ENCODE assay signal across 21 mouse cellular contexts in the genomic region with DNA sequence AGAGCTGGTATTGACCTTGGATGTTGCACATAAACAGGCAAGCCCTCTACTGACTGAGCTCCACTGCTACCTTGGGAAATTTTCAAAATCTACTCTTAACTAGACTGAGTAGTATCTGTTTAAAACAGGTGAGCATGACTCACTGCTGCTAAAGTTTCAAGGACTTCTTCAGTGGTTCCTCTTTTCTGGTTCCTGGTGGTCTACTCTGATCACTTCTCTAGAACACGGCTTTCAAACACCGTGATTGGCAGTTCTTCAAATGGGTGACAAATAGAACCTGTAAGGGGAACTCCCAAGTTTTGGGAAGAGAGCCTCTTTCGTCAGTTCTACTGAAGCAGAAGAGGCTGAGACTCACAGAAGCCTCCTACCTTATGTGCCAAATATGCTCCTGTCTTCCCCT. TPM values are rescaled to one million over a fixed set of nuclear protein-coding genes. Genes with fewer than 3 reads are reported as not detected.
DNase-seq lines count a peak whose midpoint lies in the region; ATAC-seq and TF ChIP-seq lines count a peak whose summit lies in the region.
"Had no signal": no experiment of that assay in that cellular context is flagged by ENCODE, and none has a peak within 500 bp of the region (broad histone marks: within the 10 kb centered on the region; RNA-seq: fewer than 3 reads in every experiment).

No protein-coding gene starts in this region.

- H3K27me3 ChIP-seq in CH12.LX (replicated peaks): no peaks in the 10 kb centered on the region
- no peaks in the 10 kb centered on the region for H3K27me3 ChIP-seq in midbrain, embryonic 14.5 days (ENCODE audit: control insufficient read depth, insufficient read depth, low read length)
- H3K27me3 ChIP-seq: embryonic facial prominence, embryonic 13.5 days; heart, embryonic 13.5 days; liver, embryonic 13.5 days; neural tube, embryonic 13.5 days had no signal

- H3K79me2 ChIP-seq in CH12.LX (replicated peaks; ENCODE audit: control insufficient read depth, extremely low read depth, insufficient read depth, poor library complexity, severe bottlenecking): no peaks in the 10 kb centered on the region

- TF ChIP-seq RAD21 in CH12.LX (IDR thresholded peaks at IDR 0.05; ENCODE audit: low read depth, low read length): no peak

- peaks cover 23 to 67% of the 10 kb centered on the region in 2 experiments for H3K4me1 ChIP-seq in CH12.LX (ENCODE audit: control insufficient read depth in 1 of 2, insufficient read depth in 2 of 2)
- H3K4me1 ChIP-seq in midbrain, embryonic 14.5 days (ENCODE audit: control insufficient read depth, insufficient read depth, low read length): no peaks in the 10 kb centered on the region
- H3K4me1 ChIP-seq: limb, embryonic 10.5 days; midbrain, embryonic 10.5 days; neural tube, embryonic 13.5 days had no signal

- peak overlapping the region; percentile 74; the same call in 1 of the 2 replicates for H3K4me2 ChIP-seq in CH12.LX (ENCODE audit: insufficient read depth, low read depth, poor library complexity, severe bottlenecking)
- no peak overlapping the region for H3K4me2 ChIP-seq in midbrain, embryonic 14.5 days (ENCODE audit: low read length)
- H3K4me2 ChIP-seq: embryonic facial prominence, embryonic 13.5 days; heart, embryonic 13.5 days; hindbrain, embryonic 14.5 days; liver, embryonic 13.5 days; neural tube, embryonic 13.5 days had no signal

- TF ChIP-seq EP300 in CH12.LX (IDR thresholded peaks at IDR 0.05; ENCODE audit: low read length): peak; percentile 93

- H3K36me3 ChIP-seq in CH12.LX (replicated peaks in 1 of 2; ENCODE audit: control insufficient read depth in 1 of 2, insufficient read depth in 1 of 2, low read length in 1 of 2): peaks cover 2 to 26% of the 10 kb centered on the region in 2 experiments
- H3K36me3 ChIP-seq in midbrain, embryonic 14.5 days (ENCODE audit: control insufficient read depth, insufficient read depth, low read length): 0 out of 2 replicates have a peak, but pooled peaks cover 3% of the 10 kb centered on the region
- H3K36me3 ChIP-seq: embryonic facial prominence, embryonic 13.5 days; limb, embryonic 10.5 days; liver, embryonic 13.5 days had no signal

- peak overlapping the region; percentile 88 for H3K27ac ChIP-seq in CH12.LX (ENCODE audit: insufficient read depth, low read depth)
- H3K27ac ChIP-seq in midbrain, embryonic 14.5 days (replicated peaks; ENCODE audit: low read depth, low read length): no peak overlapping the region
- H3K27ac ChIP-seq: embryonic facial prominence, embryonic 13.5 days; heart, embryonic 13.5 days; hindbrain, embryonic 14.5 days; limb, embryonic 10.5 days; liver, embryonic 13.5 days; midbrain, embryonic 10.5 days; neural tube, embryonic 13.5 days; stomach, postnatal 0 days had no signal

- in situ Hi-C loops in CH12.LX (cut with MboI; ENCODE audit: low pct_ligation_motif_present, low pct_unique_long_range_greater_than_20kb, low sequenced_read_pairs): no loop called here

- DNase-seq in lung, postnatal 25 days (ENCODE audit: low spot score): peak; percentile 42
- DNase-seq in lung, postnatal 10 days: no peak
- peak; percentile 95 for DNase-seq in CH12.LX (ENCODE audit: extremely low read depth)
- DNase-seq in c-Kit-positive CD71-negative TER-119-negative erythroid progenitor cells, embryonic 14.5 days (ENCODE audit: low read depth): peak; percentile 60
- no peak for DNase-seq in midbrain, embryonic 14.5 days
- no peak for DNase-seq in cerebellum, adult 8-10 months
- DNase-seq: cerebellum, postnatal 10 days; kidney, adult 8-10 months; kidney, postnatal 25 days; liver, embryonic 13.5 days; spleen, adult 18-20 months had no signal

- no peaks in the 10 kb centered on the region for H3K9me3 ChIP-seq in CH12.LX (replicated peaks; ENCODE audit: low read length)
- no peaks in the 10 kb centered on the region for H3K9me3 ChIP-seq in midbrain, embryonic 14.5 days (ENCODE audit: control insufficient read depth, low read length)
- H3K9me3 ChIP-seq: embryonic facial prominence, embryonic 13.5 days; heart, embryonic 13.5 days; limb, embryonic 10.5 days; liver, embryonic 13.5 days; midbrain, embryonic 10.5 days; neural tube, embryonic 13.5 days had no signal

- no peak for TF ChIP-seq CTCF in CH12.LX (conservative IDR thresholded peaks at IDR 0.05 in 1 of 2, IDR thresholded peaks at IDR 0.05 in 1 of 2; ENCODE audit: low read depth in 2 of 2, low read length in 2 of 2)

- 0 out of 2 replicates have a peak, but pooled peaks have one; percentile 31 for TF ChIP-seq POLR2A in CH12.LX (IDR thresholded peaks at IDR 0.05; ENCODE audit: low read depth, low read length)

- dilution Hi-C loops in CH12.LX (cut with MboI; ENCODE audit: extremely low pct_ligation_motif_present, extremely low pct_unique_long_range_greater_than_20kb, low sequenced_read_pairs): no loop called here

- peak; percentile 93 for ATAC-seq in neutrophil, adult 5-6 weeks (ENCODE audit: extremely low read depth, insufficient number of reproducible peaks, low FRiP score, poor library complexity, severe bottlenecking)
- ATAC-seq in midbrain, embryonic 14.5 days (ENCODE audit: low FRiP score, low TSS enrichment): no peak
- ATAC-seq: CD4-positive, CD25-positive, alpha-beta regulatory T cell, adult 4 months; forebrain, embryonic 14.5 days had no signal

- 95% methylated on average over 3 of the region's 3 CpGs for WGBS in midbrain, embryonic 14.5 days

- no peak overlapping the region for H3K4me3 ChIP-seq in CH12.LX (replicated peaks in 1 of 3; ENCODE audit: low read depth in 2 of 3, low read length in 2 of 3, poor library complexity in 1 of 3)
- no peak overlapping the region for H3K4me3 ChIP-seq in midbrain, embryonic 14.5 days (replicated peaks; ENCODE audit: low read depth, low read length)
- H3K4me3 ChIP-seq: embryonic facial prominence, embryonic 13.5 days; heart, embryonic 13.5 days; limb, embryonic 10.5 days; liver, embryonic 13.5 days; midbrain, embryonic 10.5 days; neural tube, embryonic 13.5 days had no signal

- H3K9ac ChIP-seq in CH12.LX (ENCODE audit: insufficient read depth, low read depth): no peak overlapping the region
- H3K9ac ChIP-seq in midbrain, embryonic 14.5 days (replicated peaks; ENCODE audit: low read length): no peak overlapping the region
- H3K9ac ChIP-seq: embryonic facial prominence, embryonic 13.5 days; heart, embryonic 13.5 days; hindbrain, embryonic 14.5 days; liver, embryonic 13.5 days; neural tube, embryonic 13.5 days had no signal

TF ChIP-seq in CH12.LX, 34 proteins besides CTCF, POLR2A, EP300 and RAD21 (continues in another document):
- no peak for TF ChIP-seq ZNF384 (IDR thresholded peaks at IDR 0.05; ENCODE audit: low read depth, low read length)
- TF ChIP-seq SIN3A (IDR thresholded peaks at IDR 0.05; ENCODE audit: low read length): peak; percentile 71
- no peak for TF ChIP-seq PAX5 (IDR thresholded peaks at IDR 0.05; ENCODE audit: low read length)
- TF ChIP-seq KAT2A (IDR thresholded peaks at IDR 0.05; ENCODE audit: insufficient replicate concordance, low read length): no peak
- peak; percentile 25; the same call in 1 of the 2 replicates for TF ChIP-seq RCOR1 (conservative IDR thresholded peaks at IDR 0.05; ENCODE audit: low read depth, low read length)
- TF ChIP-seq UBTF (IDR thresholded peaks at IDR 0.05; ENCODE audit: low read depth, low read length): no peak
- 0 out of 2 replicates have a peak, but pooled peaks have one; percentile 24 for TF ChIP-seq ELF1 (IDR thresholded peaks at IDR 0.05; ENCODE audit: low read depth, low read length)
- no peak for TF ChIP-seq HCFC1 (IDR thresholded peaks at IDR 0.05; ENCODE audit: low read depth, low read length)
- peak; percentile 95 for TF ChIP-seq ETS1 (conservative IDR thresholded peaks at IDR 0.05; ENCODE audit: low read depth, low read length)
- no peak for TF ChIP-seq GABPA (IDR thresholded peaks at IDR 0.05; ENCODE audit: insufficient replicate concordance, low read depth, low read length)
- TF ChIP-seq CHD1 (IDR thresholded peaks at IDR 0.05; ENCODE audit: low read depth, low read length): no peak
- no peak for TF ChIP-seq E2F4 (IDR thresholded peaks at IDR 0.05; ENCODE audit: insufficient replicate concordance, low read depth, low read length)
- TF ChIP-seq JUND (conservative IDR thresholded peaks at IDR 0.05; ENCODE audit: low read depth, low read length): peak; percentile 92
- no peak for TF ChIP-seq ZKSCAN1 (IDR thresholded peaks at IDR 0.05; ENCODE audit: borderline replicate concordance, low read depth, low read length)
- no peak for TF ChIP-seq MAX (IDR thresholded peaks at IDR 0.05; ENCODE audit: low read length)
- TF ChIP-seq MYC (IDR thresholded peaks at IDR 0.05; ENCODE audit: low read depth, low read length): no peak
- TF ChIP-seq TBP (conservative IDR thresholded peaks at IDR 0.05; ENCODE audit: low read depth, low read length): no peak
- peak; percentile 82 for TF ChIP-seq IRF4 (IDR thresholded peaks at IDR 0.05; ENCODE audit: low read depth, low read length)
- no peak; the same call in 1 of the 2 replicates for TF ChIP-seq ZMIZ1 (IDR thresholded peaks at IDR 0.05; ENCODE audit: low read depth, low read length)
- no peak for TF ChIP-seq NELFE (IDR thresholded peaks at IDR 0.05; ENCODE audit: low read depth, low read length)
- no peak; the same call in 1 of the 2 replicates for TF ChIP-seq MXI1 (IDR thresholded peaks at IDR 0.05; ENCODE audit: low read depth, low read length)
- no peak for TF ChIP-seq USF2 (conservative IDR thresholded peaks at IDR 0.05; ENCODE audit: low read depth, low read length)
- TF ChIP-seq TCF12 (IDR thresholded peaks at IDR 0.05; ENCODE audit: low read depth, low read length): peak; percentile 69
- TF ChIP-seq MAFK (IDR thresholded peaks at IDR 0.05; ENCODE audit: insufficient replicate concordance, low read length): no peak

RNA-seq across cellular contexts. Expression of a gene that starts 24.6 kb away (rescaled TPM):
- total RNA-seq in CH12.LX (2012; rRNA removed) (6.5 and 10.2 TPM in 2 replicates), CH12.LX (2014; rRNA removed) (8.9 and 9.5 TPM in 2 replicates)
- 16.4 and 18.6 TPM in 2 replicates for polyA plus RNA-seq in CH12.LX (2012; ENCODE audit: insufficient read length, low read depth)
- total RNA-seq in neutrophil, adult 5-6 weeks (2017): 127 and 144 TPM in 2 replicates
- 12.9 and 17.2 TPM in 2 replicates for polyA plus RNA-seq in midbrain, embryonic 14.5 days (2014; fragmentation: Nextera tagmentation; extraction: Ambion mirVana)

RNA-seq across cellular contexts. Expression of a gene that starts 44.4 kb away (rescaled TPM):
- total RNA-seq in CH12.LX (2012; rRNA removed) (53.1 and 65.3 TPM in 2 replicates), CH12.LX (2014; rRNA removed) (84.4 and 96.5 TPM in 2 replicates)
- polyA plus RNA-seq in CH12.LX (2012; ENCODE audit: insufficient read length, low read depth): 80.0 and 84.9 TPM in 2 replicates
- 162 and 165 TPM in 2 replicates for total RNA-seq in neutrophil, adult 5-6 weeks (2017)
- 31.6 and 33.8 TPM in 2 replicates for polyA plus RNA-seq in midbrain, embryonic 14.5 days (2014; fragmentation: Nextera tagmentation; extraction: Ambion mirVana)

RNA-seq across cellular contexts. Expression of a gene that starts 51.9 kb away (rescaled TPM):
- total RNA-seq in CH12.LX (2012; rRNA removed): 14.3 and 15.0 TPM in 2 replicates
- total RNA-seq in CH12.LX (2014; rRNA removed): 27.4 and 27.5 TPM in 2 replicates
- 26.0 and 31.1 TPM in 2 replicates for polyA plus RNA-seq in CH12.LX (2012; ENCODE audit: insufficient read length, low read depth)
- total RNA-seq in neutrophil, adult 5-6 weeks (2017): 34.8 and 38.2 TPM in 2 replicates
- 38.2 and 46.7 TPM in 2 replicates for polyA plus RNA-seq in midbrain, embryonic 14.5 days (2014; fragmentation: Nextera tagmentation; extraction: Ambion mirVana)

Comparison
In these comparisons a context has a peak if more than half of its experiments do, and no peak if none do; other contexts are left out.
1. DNase-seq: peak in lung, postnatal 25 days (single experiment), CH12.LX (single experiment) and c-Kit-positive CD71-negative TER-119-negative erythroid progenitor cells, embryonic 14.5 days (single experiment); none in lung, postnatal 10 days (single experiment), midbrain, embryonic 14.5 days (single experiment) and cerebellum, adult 8-10 months (single experiment).
2. RNA of a gene that starts 24.6 kb away (total RNA-seq): 127 to 144 TPM in neutrophil, adult 5-6 weeks; 6.5 to 10.2 TPM in CH12.LX; every median in the first group is over 10 times any median in the second.